Mouse (Mus musculus) forebrain, embryonic 11.5 days (tissue): ENCODE results near the gene Cenpp. TPM values are rescaled to one million over a fixed set of nuclear protein-coding genes. Genes with fewer than 3 reads are reported as not detected.

Experiments used
- ATAC-seq: fragments of 200-750 bp; cut with Nextera tagmentation; replicated peaks from 2 replicates; pipeline ENCODE4 v1.8.0; 2017; ENCODE audit warnings: moderate TSS enrichment; ENCODE audit not compliant: low FRiP score
- DNase-seq: peaks from one replicate; pipeline ENCODE4 v3.0.0-alpha.2; 2017; ENCODE audit warnings: low spot score
- H3K27ac ChIP-seq: fragments of 300-500 bp; sonication (generic); 2 replicates; pipeline ENCODE4 v1.5.1; 2014; ENCODE audit warnings: low read depth, low read length
- H3K27me3 ChIP-seq: fragments of 300-500 bp; sonication (generic); 2 replicates; pipeline ENCODE4 v1.6.1; 2014; ENCODE audit warnings: mild to moderate bottlenecking, low read length, mixed read lengths; ENCODE audit not compliant: control insufficient read depth, insufficient read depth
- H3K36me3 ChIP-seq: fragments of 300-500 bp; sonication (generic); 2 replicates; pipeline ENCODE4 v1.6.1; 2014; ENCODE audit warnings: mild to moderate bottlenecking, low read length, moderate library complexity, mixed read lengths; ENCODE audit not compliant: control insufficient read depth, insufficient read depth
- H3K4me1 ChIP-seq: fragments of 300-500 bp; sonication (generic); replicated peaks from 2 replicates; pipeline ENCODE4 v1.6.1; 2014; ENCODE audit warnings: low read length, mixed read lengths; ENCODE audit not compliant: control insufficient read depth, insufficient read depth
- H3K4me2 ChIP-seq: fragments of 300-500 bp; sonication (generic); 2 replicates; pipeline ENCODE4 v1.6.1; 2014; ENCODE audit warnings: low read depth, mild to moderate bottlenecking, low read length, moderate library complexity, mixed read lengths; ENCODE audit not compliant: severe bottlenecking
- H3K4me3 ChIP-seq: fragments of 300-500 bp; sonication (generic); 2 replicates; pipeline ENCODE4 v1.5.1; 2014; ENCODE audit warnings: low read depth, low read length
- H3K9ac ChIP-seq: fragments of 300-500 bp; sonication (generic); 2 replicates; pipeline ENCODE4 v1.6.1; 2014; ENCODE audit warnings: low read length
- H3K9me3 ChIP-seq: fragments of 300-500 bp; sonication (generic); 2 replicates; pipeline ENCODE4 v1.6.1; 2016; ENCODE audit warnings: low read length, mixed read lengths; ENCODE audit not compliant: control insufficient read depth
- WGBS: fragments of 180-500 bp; shearing (Covaris S2); extraction: QIAGEN DNeasy Blood & Tissue Kit; methylation state at CpG from one replicate; pipeline ENCODE4 v1.1.7; 2014; 5-methylcytosine and 5-hydroxymethylcytosine counted together
- polyA plus RNA-seq: library from polyadenylated mRNA; unstranded; fragments of >200 nt; fragmentation: Nextera tagmentation; extraction: Ambion mirVana; gene quantifications from 2 replicates; pipeline ENCODE4 v1.2.1, GENCODE M21; 2014

Gene Cenpp
- polyA plus RNA-seq, 1 experiment from 2014 or later: 42.9 TPM

- Histone ChIP-seq H3K9ac (no peak overlapping the region), H3K27ac (no peak overlapping the region)
- no peak for ATAC-seq
Observed at GRCm38 (mm10) chr13:49584307-49585005, 68.1 kb downstream of the Cenpp start.

GRCm38 (mm10) chr13:49583859-49584258 is 68.7 kb downstream of the Cenpp start:
- Histone ChIP-seq H3K4me2 (no peak overlapping the region), H3K4me1 (no peaks in the 10 kb centered on the region), H3K9ac (no peak overlapping the region), H3K9me3 (no peaks in the 10 kb centered on the region), H3K27ac (no peak overlapping the region), H3K4me3 (no peak overlapping the region), H3K27me3 (no peaks in the 10 kb centered on the region), H3K36me3 (no peaks in the 10 kb centered on the region)
- no peak for DNase-seq
- ATAC-seq: no peak

More at GRCm38 (mm10) chr13:49584307-49585005, 68.1 kb downstream of the Cenpp start:
- Histone ChIP-seq H3K27me3 (no peaks in the 10 kb centered on the region), H3K4me3 (no peak overlapping the region), H3K36me3 (no peaks in the 10 kb centered on the region), H3K9me3 (no peaks in the 10 kb centered on the region), H3K4me2 (no peak overlapping the region), H3K4me1 (no peaks in the 10 kb centered on the region)
- 79% methylated on average over 8 of the region's 8 CpGs for WGBS
- DNase-seq: no peak

GRCm38 (mm10) chr13:49581541-49582530 is 70.7 kb downstream of the Cenpp start, which contains the start of gene Omd:
Omd (plus strand) TSS chr13:49582462.
- H3K9ac ChIP-seq: no peak within 1 kb of the TSS
- no peaks in the 10 kb centered on the region for H3K4me1 ChIP-seq
- no peak for DNase-seq
- no peak within 1 kb of the TSS for H3K4me2 ChIP-seq
- WGBS: 77% methylated on average over 8 of the region's 8 CpGs
- no peaks in the 10 kb centered on the region for H3K36me3 ChIP-seq
- H3K27me3 ChIP-seq: no peaks in the 10 kb centered on the region
- no peaks in the 10 kb centered on the region for H3K9me3 ChIP-seq
- H3K27ac ChIP-seq: no peak within 1 kb of the TSS
- no peak for ATAC-seq
- H3K4me3 ChIP-seq: no peak within 1 kb of the TSS

GRCm38 (mm10) chr13:49571418-49571817 is 81.2 kb downstream of the Cenpp start:
- Histone ChIP-seq H3K4me1 (no peaks in the 10 kb centered on the region), H3K36me3 (no peaks in the 10 kb centered on the region), H3K27ac (no peak overlapping the region), H3K9me3 (no peaks in the 10 kb centered on the region), H3K27me3 (no peaks in the 10 kb centered on the region), H3K4me3 (no peak overlapping the region), H3K4me2 (no peak overlapping the region), H3K9ac (no peak overlapping the region)
- DNase-seq (no peak), ATAC-seq (no peak)
- 91% methylated on average over 2 of the region's 2 CpGs for whole genome bisulfite sequencing

GRCm38 (mm10) chr13:49570371-49570770 is 82.2 kb downstream of the Cenpp start:
- no peak overlapping the region for H3K27ac ChIP-seq
- 71% methylated on average over 3 of the region's 3 CpGs for WGBS
- no peaks in the 10 kb centered on the region for H3K27me3 ChIP-seq
- DNase-seq (no peak), ATAC-seq (no peak)
- H3K9ac ChIP-seq: no peak overlapping the region
- H3K9me3 ChIP-seq: no peaks in the 10 kb centered on the region
- no peak overlapping the region for H3K4me2 ChIP-seq
- no peaks in the 10 kb centered on the region for H3K36me3 ChIP-seq
- H3K4me3 ChIP-seq: no peak overlapping the region
- H3K4me1 ChIP-seq: no peaks in the 10 kb centered on the region

GRCm38 (mm10) chr13:49564347-49564746 is 88.2 kb downstream of the Cenpp start:
- ATAC-seq (no peak), DNase-seq (no peak)
- Histone ChIP-seq H3K4me3 (no peak overlapping the region), H3K9me3 (no peaks in the 10 kb centered on the region), H3K27ac (no peak overlapping the region), H3K27me3 (no peaks in the 10 kb centered on the region), H3K4me2 (no peak overlapping the region), H3K36me3 (no peaks in the 10 kb centered on the region), H3K9ac (no peak overlapping the region), H3K4me1 (no peaks in the 10 kb centered on the region)
- WGBS: 86% methylated on average over 1 of the region's 1 CpGs

- Histone ChIP-seq H3K4me1 (no peaks in the 10 kb centered on the region), H3K4me3 (no peak overlapping the region), H3K36me3 (no peaks in the 10 kb centered on the region), H3K27me3 (no peaks in the 10 kb centered on the region), H3K9me3 (no peaks in the 10 kb centered on the region), H3K27ac (no peak overlapping the region), H3K9ac (no peak overlapping the region), H3K4me2 (no peak overlapping the region)
- 72% methylated on average over 2 of the region's 2 CpGs for WGBS
- no peak for DNase-seq
- no peak for ATAC-seq
Observed at GRCm38 (mm10) chr13:49560886-49561285, 91.7 kb downstream of the Cenpp start.

GRCm38 (mm10) chr13:49559185-49559584 is 93.4 kb downstream of the Cenpp start:
- Histone ChIP-seq H3K36me3 (no peaks in the 10 kb centered on the region), H3K4me1 (no peaks in the 10 kb centered on the region), H3K4me2 (no peak overlapping the region), H3K27ac (no peak overlapping the region), H3K27me3 (no peaks in the 10 kb centered on the region), H3K9ac (no peak overlapping the region), H3K9me3 (no peaks in the 10 kb centered on the region), H3K4me3 (no peak overlapping the region)
- no peak for ATAC-seq
- WGBS: 31% methylated on average over 2 of the region's 2 CpGs
- DNase-seq: no peak
